Mouse (Mus musculus): ENCODE data around the gene Mybpc2. TPM values are rescaled to one million over a fixed set of nuclear protein-coding genes. Genes with fewer than 3 reads are reported as not detected.
A peak's percentile ranks its signal among the peaks of the same experiment; 100 is the strongest.

Gene Mybpc2
- total RNA-seq, 1 experiment = 0.80 TPM

DNA sequence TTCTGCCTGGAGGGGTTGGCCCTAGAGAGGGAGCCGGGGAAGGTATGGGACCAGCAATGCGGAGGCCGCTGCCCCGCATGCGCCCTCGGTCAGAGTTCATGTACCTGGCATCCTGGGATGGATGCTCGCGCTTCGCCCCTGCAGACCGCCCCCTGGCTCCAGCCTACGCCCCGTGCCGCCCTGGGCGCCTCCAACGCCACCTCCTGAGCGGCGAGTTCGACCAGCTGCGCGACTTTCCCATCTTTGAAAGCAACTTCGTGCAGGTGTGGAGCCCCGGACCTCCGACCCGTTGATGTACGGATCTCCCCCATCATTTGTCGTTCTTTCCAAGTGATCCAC, 27.7 kb downstream of the Mybpc2 start:
- H3K9ac ChIP-seq (ENCODE audit: insufficient read depth, low read depth, low read length, poor library complexity, severe bottlenecking) = peak overlapping the region; percentile 73
- in situ Hi-C loops (cut with MboI; ENCODE audit: low sequenced_read_pairs in 2 of 2, unreplicated experiment in 2 of 2) = no loop called here
- peaks cover 13% of the 10 kb centered on the region; the same call in 1 of the 2 replicates for H3K36me3 ChIP-seq (ENCODE audit: control insufficient read depth, insufficient read depth, low read length, poor library complexity, severe bottlenecking)
- H3K4me3 ChIP-seq (ENCODE audit: insufficient read depth in 1 of 2, low read depth in 1 of 2, low read length in 2 of 2, poor library complexity in 1 of 2, severe bottlenecking in 1 of 2) = peak overlapping the region; percentile 70 to 72
- no peak for DNase-seq (ENCODE audit: low read depth, low spot score)
- peak overlapping the region; percentile 70 for H3K27ac ChIP-seq (ENCODE audit: insufficient read depth, low read depth, low read length, poor library complexity, severe bottlenecking)
- H3K4me1 ChIP-seq (ENCODE audit: control insufficient read depth in 2 of 2, insufficient read depth in 2 of 2, low read length in 2 of 2, poor library complexity in 1 of 2) = peaks cover 9 to 24% of the 10 kb centered on the region in 2 experiments; a peak in 3 of 4 replicates
- TF ChIP-seq ZNF384 (IDR thresholded peaks at IDR 0.05; ENCODE audit: low read depth, low read length) (no peak), HCFC1 (IDR thresholded peaks at IDR 0.05; ENCODE audit: borderline replicate concordance, insufficient read depth, low read length) (no peak), MAFK (IDR thresholded peaks at IDR 0.05; ENCODE audit: insufficient read depth, low read depth, low read length) (no peak)
- no peaks in the 10 kb centered on the region for H3K9me3 ChIP-seq (ENCODE audit: control insufficient read depth, insufficient read depth, low read depth, low read length)

GRCm38 (mm10) chr7:44495992-44496770, 28.3 kb downstream of the Mybpc2 start, which contains the start of the genes Emc10 and Fam71e1:
TSS of gene Emc10 (minus strand) at chr7:44496529.
TSS of gene Fam71e1 (plus strand) at chr7:44496581.
- no peaks in the 10 kb centered on the region for H3K9me3 ChIP-seq (ENCODE audit: control insufficient read depth, insufficient read depth, low read depth, low read length)
- peaks cover 18% of the 10 kb centered on the region; the same call in 1 of the 2 replicates for H3K36me3 ChIP-seq (ENCODE audit: control insufficient read depth, insufficient read depth, low read length, poor library complexity, severe bottlenecking)
- H3K4me3 ChIP-seq (ENCODE audit: insufficient read depth in 1 of 2, low read depth in 1 of 2, low read length in 2 of 2, poor library complexity in 1 of 2, severe bottlenecking in 1 of 2) = peak within 1 kb of the TSS; percentile 79 to 83
- peak; percentile 99 for DNase-seq (ENCODE audit: low read depth, low spot score)
- TF ChIP-seq CHD2 (IDR thresholded peaks at IDR 0.05; ENCODE audit: low read depth, low read length) (0 out of 2 replicates have a peak, but pooled peaks have one; percentile 4), ZNF384 (IDR thresholded peaks at IDR 0.05; ENCODE audit: low read depth, low read length) (no peak), MAFK (IDR thresholded peaks at IDR 0.05; ENCODE audit: insufficient read depth, low read depth, low read length) (no peak), ZC3H11A (IDR thresholded peaks at IDR 0.05; ENCODE audit: borderline replicate concordance, low read depth, low read length) (no peak), HCFC1 (IDR thresholded peaks at IDR 0.05; ENCODE audit: borderline replicate concordance, insufficient read depth, low read length) (0 out of 2 replicates have a peak, but pooled peaks have one; percentile 41)
- in situ Hi-C loops (cut with MboI; ENCODE audit: low sequenced_read_pairs in 2 of 2, unreplicated experiment in 2 of 2) = no loop called here
- H3K4me1 ChIP-seq (ENCODE audit: control insufficient read depth in 2 of 2, insufficient read depth in 2 of 2, low read length in 2 of 2, poor library complexity in 1 of 2) = peaks cover 6 to 24% of the 10 kb centered on the region in 2 experiments; a peak in 3 of 4 replicates
- H3K9ac ChIP-seq (ENCODE audit: insufficient read depth, low read depth, low read length, poor library complexity, severe bottlenecking) = peak within 1 kb of the TSS; percentile 93
- H3K27ac ChIP-seq (ENCODE audit: insufficient read depth, low read depth, low read length, poor library complexity, severe bottlenecking) = peak within 1 kb of the TSS; percentile 92

DNA sequence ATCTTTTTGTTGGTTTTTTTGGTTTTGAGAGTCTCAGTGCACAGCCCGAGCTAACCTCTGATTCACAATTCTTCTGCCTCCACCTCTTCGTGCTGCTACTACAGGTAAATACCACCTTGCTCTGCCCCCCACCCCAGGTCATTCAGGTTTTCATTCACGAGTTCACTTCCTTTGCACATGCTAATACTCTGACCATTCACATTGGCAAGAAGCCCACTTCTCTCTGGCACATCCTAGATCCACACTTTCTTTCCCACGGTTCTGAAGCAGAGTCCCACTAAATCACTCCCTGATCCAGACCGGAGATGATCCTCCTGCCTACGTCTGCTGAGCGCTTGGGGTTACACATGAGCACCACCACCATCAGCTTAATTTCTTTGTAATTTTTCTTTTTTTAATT, 29.4 kb downstream of the Mybpc2 start:
- DNase-seq (ENCODE audit: low read depth, low spot score) = no peak
- H3K27ac ChIP-seq (ENCODE audit: insufficient read depth, low read depth, low read length, poor library complexity, severe bottlenecking) = peak overlapping the region; percentile 23; the same call in 1 of the 2 replicates
- TF ChIP-seq HCFC1 (IDR thresholded peaks at IDR 0.05; ENCODE audit: borderline replicate concordance, insufficient read depth, low read length) (no peak), MAFK (IDR thresholded peaks at IDR 0.05; ENCODE audit: insufficient read depth, low read depth, low read length) (no peak), ZC3H11A (IDR thresholded peaks at IDR 0.05; ENCODE audit: borderline replicate concordance, low read depth, low read length) (no peak), ZNF384 (IDR thresholded peaks at IDR 0.05; ENCODE audit: low read depth, low read length) (no peak), CHD2 (IDR thresholded peaks at IDR 0.05; ENCODE audit: low read depth, low read length) (no peak)
- H3K36me3 ChIP-seq (ENCODE audit: control insufficient read depth, insufficient read depth, low read length, poor library complexity, severe bottlenecking) = peaks cover 29% of the 10 kb centered on the region; the same call in 1 of the 2 replicates
- no peaks in the 10 kb centered on the region for H3K9me3 ChIP-seq (ENCODE audit: control insufficient read depth, insufficient read depth, low read depth, low read length)
- H3K4me1 ChIP-seq (ENCODE audit: control insufficient read depth in 2 of 2, insufficient read depth in 2 of 2, low read length in 2 of 2, poor library complexity in 1 of 2) = peaks cover 2 to 17% of the 10 kb centered on the region in 2 experiments; a peak in 3 of 4 replicates
- in situ Hi-C loops (cut with MboI; ENCODE audit: low sequenced_read_pairs in 2 of 2, unreplicated experiment in 2 of 2) = no loop called here
- peak overlapping the region; percentile 93; the same call in 1 of the 2 replicates for H3K9ac ChIP-seq (ENCODE audit: insufficient read depth, low read depth, low read length, poor library complexity, severe bottlenecking)
- H3K4me3 ChIP-seq (ENCODE audit: insufficient read depth in 1 of 2, low read depth in 1 of 2, low read length in 2 of 2, poor library complexity in 1 of 2, severe bottlenecking in 1 of 2) = peak overlapping the region; percentile 79 to 83; a peak in 3 of 4 replicates

DNA sequence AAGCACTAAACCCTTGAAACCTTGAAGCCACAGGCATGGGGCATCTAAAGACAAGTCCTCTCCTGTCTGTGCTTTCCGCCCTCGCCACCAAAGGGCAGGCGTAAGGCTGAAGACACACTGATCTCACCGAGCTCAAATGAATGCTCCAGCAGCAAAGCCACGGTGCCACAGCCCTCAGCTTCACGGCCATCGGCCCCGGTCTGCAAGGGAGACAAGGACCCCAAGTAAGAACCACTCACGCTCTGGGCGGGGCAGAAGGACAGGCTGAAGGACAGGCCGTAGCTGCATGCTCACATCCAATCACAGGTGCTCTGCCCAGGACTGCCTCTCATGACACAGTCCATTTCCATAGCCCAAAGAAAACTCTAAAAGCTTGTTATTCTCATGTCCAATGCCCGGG, 29.8 kb downstream of the Mybpc2 start:
- Histone ChIP-seq H3K9ac (ENCODE audit: insufficient read depth, low read depth, low read length, poor library complexity, severe bottlenecking) (no peak overlapping the region), H3K4me3 (ENCODE audit: insufficient read depth in 1 of 2, low read depth in 1 of 2, low read length in 2 of 2, poor library complexity in 1 of 2, severe bottlenecking in 1 of 2) (0 out of 4 replicates have a peak overlapping the region, but pooled peaks of 1 of the 2 experiments have one; percentile 5), H3K27ac (ENCODE audit: insufficient read depth, low read depth, low read length, poor library complexity, severe bottlenecking) (no peak overlapping the region), H3K36me3 (ENCODE audit: control insufficient read depth, insufficient read depth, low read length, poor library complexity, severe bottlenecking) (peaks cover 31% of the 10 kb centered on the region; the same call in 1 of the 2 replicates), H3K4me1 (ENCODE audit: control insufficient read depth in 2 of 2, insufficient read depth in 2 of 2, low read length in 2 of 2, poor library complexity in 1 of 2) (peaks cover 2 to 13% of the 10 kb centered on the region in 2 experiments; a peak in 3 of 4 replicates), H3K9me3 (ENCODE audit: control insufficient read depth, insufficient read depth, low read depth, low read length) (no peaks in the 10 kb centered on the region)
- in situ Hi-C loops (cut with MboI; ENCODE audit: low sequenced_read_pairs in 2 of 2, unreplicated experiment in 2 of 2) = no loop called here
- TF ChIP-seq MAFK (IDR thresholded peaks at IDR 0.05; ENCODE audit: insufficient read depth, low read depth, low read length) (no peak), ZC3H11A (IDR thresholded peaks at IDR 0.05; ENCODE audit: borderline replicate concordance, low read depth, low read length) (no peak), ZNF384 (IDR thresholded peaks at IDR 0.05; ENCODE audit: low read depth, low read length) (no peak), HCFC1 (IDR thresholded peaks at IDR 0.05; ENCODE audit: borderline replicate concordance, insufficient read depth, low read length) (no peak), CHD2 (IDR thresholded peaks at IDR 0.05; ENCODE audit: low read depth, low read length) (no peak)
- DNase-seq (ENCODE audit: low read depth, low spot score) = no peak

Measured in ES-E14 (cell line).